Comparison of ENCODE assay signal across 8 mouse cellular contexts in the genomic region with DNA sequence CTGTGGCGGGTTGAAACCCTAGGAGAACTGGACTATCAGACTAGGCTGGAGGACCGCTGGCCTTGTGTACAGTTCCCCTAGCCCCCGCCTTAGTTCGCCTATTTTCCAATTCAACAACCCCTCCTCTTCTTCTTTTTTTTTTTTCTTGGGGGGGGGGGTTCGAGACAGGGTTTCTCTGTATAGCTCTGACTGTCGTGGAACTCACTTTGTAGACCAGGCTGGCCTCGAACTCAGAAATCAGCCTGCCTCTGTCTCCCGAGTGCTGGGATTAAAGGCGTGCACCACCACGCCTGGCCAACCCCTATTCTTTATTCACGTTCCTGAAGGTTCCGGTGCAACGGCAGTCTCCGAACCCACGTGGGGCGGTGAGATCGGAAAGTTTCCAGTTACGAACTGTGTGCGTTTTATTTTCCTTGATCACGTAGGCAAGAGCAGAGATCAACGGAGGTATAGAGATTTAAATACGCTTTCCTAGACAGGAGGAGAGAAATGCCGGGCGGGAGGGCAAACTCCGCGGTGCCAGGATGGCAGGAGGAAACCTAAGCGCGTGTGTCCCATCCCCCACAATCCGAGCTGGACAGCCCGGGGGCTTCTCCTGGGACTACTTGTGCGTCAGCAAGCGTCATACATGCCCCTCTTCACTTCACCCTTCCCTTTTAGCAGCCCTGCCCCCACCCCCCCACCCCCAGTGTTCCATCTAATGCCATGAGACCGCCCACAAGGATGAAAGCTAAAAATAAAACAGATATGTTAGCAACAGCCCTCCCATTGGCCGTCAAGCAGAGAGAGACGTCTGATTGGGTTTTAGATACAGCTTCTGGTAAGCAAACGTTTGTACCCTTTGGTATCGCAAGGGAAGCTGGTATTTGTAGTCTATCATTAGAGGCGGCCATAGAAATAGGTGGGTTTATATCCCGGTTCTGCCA. TPM values are rescaled to one million over a fixed set of nuclear protein-coding genes. Genes with fewer than 3 reads are reported as not detected.
A peak's percentile ranks its signal among the peaks of the same experiment; 100 is the strongest.
DNase-seq lines count a peak whose midpoint lies in the region; ATAC-seq and TF ChIP-seq lines count a peak whose summit lies in the region.

No protein-coding gene starts in this region.

- peak overlapping the region; percentile 76 for H3K4me3 ChIP-seq in ES-Bruce4 (ENCODE audit: low read depth, low read length)
- peak overlapping the region; percentile 73 for H3K4me3 ChIP-seq in forebrain, embryonic 14.5 days (ENCODE audit: low read depth, low read length)
- peak overlapping the region; percentile 93 for H3K4me3 ChIP-seq in neural tube, embryonic 15.5 days (replicated peaks)

- no peaks in the 10 kb centered on the region for H3K9me3 ChIP-seq in ES-Bruce4 (replicated peaks; ENCODE audit: control insufficient read depth, insufficient read depth, low read length, poor library complexity, severe bottlenecking)
- no peaks in the 10 kb centered on the region for H3K9me3 ChIP-seq in forebrain, embryonic 14.5 days (replicated peaks; ENCODE audit: control insufficient read depth, low read length)
- H3K9me3 ChIP-seq in neural tube, embryonic 15.5 days (replicated peaks): no peaks in the 10 kb centered on the region

- 0 out of 2 replicates have a peak, but pooled peaks cover 3% of the 10 kb centered on the region for H3K36me3 ChIP-seq in ES-Bruce4 (ENCODE audit: control insufficient read depth, insufficient read depth, low read length, poor library complexity, severe bottlenecking)
- H3K36me3 ChIP-seq in forebrain, embryonic 14.5 days (ENCODE audit: control insufficient read depth, insufficient read depth, low read length): peaks cover 12% of the 10 kb centered on the region
- peaks cover 9% of the 10 kb centered on the region for H3K36me3 ChIP-seq in neural tube, embryonic 15.5 days

- DNase-seq in cerebellum, adult 11 months: peak; percentile 84
- DNase-seq in forebrain, embryonic 14.5 days (ENCODE audit: low spot score): peak; percentile 99
- peak; percentile 82 to 83 for DNase-seq in heart, postnatal 14 days
- DNase-seq in layer of hippocampus, adult 11-12 months (ENCODE audit: low spot score): peak; percentile 92
- peak; percentile 90 to 94 for DNase-seq in lung, adult 18-20 months
- peak; percentile 89 for DNase-seq in testis, postnatal 14 days (ENCODE audit: low spot score)

- no peaks in the 10 kb centered on the region for H3K27me3 ChIP-seq in ES-Bruce4 (ENCODE audit: control insufficient read depth, insufficient read depth, low read length, poor library complexity, severe bottlenecking)
- no peaks in the 10 kb centered on the region for H3K27me3 ChIP-seq in forebrain, embryonic 14.5 days (replicated peaks; ENCODE audit: control insufficient read depth, insufficient read depth, low read length)
- H3K27me3 ChIP-seq in neural tube, embryonic 15.5 days (replicated peaks): no peaks in the 10 kb centered on the region

- peak overlapping the region; percentile 85 for H3K27ac ChIP-seq in ES-Bruce4 (ENCODE audit: insufficient read depth, low read length)
- H3K27ac ChIP-seq in forebrain, embryonic 14.5 days (ENCODE audit: low read depth, low read length): peak overlapping the region; percentile 91
- peak overlapping the region; percentile 98 for H3K27ac ChIP-seq in neural tube, embryonic 15.5 days (replicated peaks)

- TF ChIP-seq POLR2A in ES-Bruce4 (IDR thresholded peaks at IDR 0.05; ENCODE audit: insufficient read depth, low read length): no peak

- peak; percentile 85 for ATAC-seq in forebrain, embryonic 14.5 days
- peak; percentile 86 for ATAC-seq in neural tube, embryonic 15.5 days (ENCODE audit: low FRiP score)

- TF ChIP-seq CTCF in ES-Bruce4 (IDR thresholded peaks at IDR 0.05; ENCODE audit: low read depth, low read length): no peak

- peak overlapping the region; percentile 96 for H3K4me2 ChIP-seq in forebrain, embryonic 14.5 days (ENCODE audit: low read length)
- H3K4me2 ChIP-seq in neural tube, embryonic 15.5 days: peak overlapping the region; percentile 94

- 1% methylated on average over 39 of the region's 39 CpGs for WGBS in forebrain, embryonic 14.5 days
- 0% methylated on average over 39 of the region's 39 CpGs for WGBS in neural tube, embryonic 15.5 days

- peak overlapping the region; percentile 67 for H3K9ac ChIP-seq in ES-Bruce4 (ENCODE audit: low read depth, poor library complexity, severe bottlenecking)
- peak overlapping the region; percentile 86 for H3K9ac ChIP-seq in forebrain, embryonic 14.5 days (ENCODE audit: low read length)
- peak overlapping the region; percentile 79 for H3K9ac ChIP-seq in neural tube, embryonic 15.5 days (replicated peaks)

- intact Hi-C loops in heart, postnatal 14 days (cut with DNase I): loop anchor here (2.0 kb wide), 2 partner anchors 21 to 49 kb away; no protein-coding TSS in a partner anchor

- no peak for TF ChIP-seq EP300 in ES-Bruce4 (IDR thresholded peaks at IDR 0.05; ENCODE audit: insufficient read depth, low read depth, low read length)

- H3K4me1 ChIP-seq in ES-Bruce4 (ENCODE audit: control insufficient read depth, insufficient read depth, low read length): no peaks in the 10 kb centered on the region
- peaks cover 7% of the 10 kb centered on the region for H3K4me1 ChIP-seq in forebrain, embryonic 14.5 days (ENCODE audit: control insufficient read depth, insufficient read depth, low read length)
- peaks cover 45% of the 10 kb centered on the region for H3K4me1 ChIP-seq in neural tube, embryonic 15.5 days

RNA-seq across cellular contexts. Expression of a gene that starts 1.0 kb away (rescaled TPM):
- 10.7 and 12.7 TPM in 2 replicates for polyA plus RNA-seq in ES-Bruce4 (2011; ENCODE audit: insufficient read depth, insufficient read length, low read depth, missing spikeins)
- polyA plus RNA-seq in forebrain, embryonic 14.5 days (2014; fragmentation: Nextera tagmentation; extraction: Ambion mirVana): 11.1 and 17.0 TPM in 2 replicates
- total RNA-seq in heart, postnatal 14 days (2021): 100 to 1,000 TPM; 119 to 131 TPM
- 14.7 and 16.1 TPM in 2 replicates for polyA plus RNA-seq in neural tube, embryonic 15.5 days (2015; fragmentation: Nextera tagmentation; extraction: Ambion mirVana)

RNA-seq across cellular contexts. Expression of a gene that starts 12.1 kb away (rescaled TPM):
- polyA plus RNA-seq in ES-Bruce4 (2011; ENCODE audit: insufficient read depth, insufficient read length, low read depth, missing spikeins): 150 and 172 TPM in 2 replicates
- 153 and 202 TPM in 2 replicates for polyA plus RNA-seq in forebrain, embryonic 14.5 days (2014; fragmentation: Nextera tagmentation; extraction: Ambion mirVana)
- total RNA-seq in heart, postnatal 14 days (2021): 10 to 100 TPM; 41.4 to 44.2 TPM
- 111 and 122 TPM in 2 replicates for polyA plus RNA-seq in neural tube, embryonic 15.5 days (2015; fragmentation: Nextera tagmentation; extraction: Ambion mirVana)

RNA-seq across cellular contexts. Expression of a gene that starts 12.5 kb away (rescaled TPM):
- 174 and 181 TPM in 2 replicates for polyA plus RNA-seq in ES-Bruce4 (2011; ENCODE audit: insufficient read depth, insufficient read length, low read depth, missing spikeins)
- 204 and 231 TPM in 2 replicates for polyA plus RNA-seq in forebrain, embryonic 14.5 days (2014; fragmentation: Nextera tagmentation; extraction: Ambion mirVana)
- total RNA-seq in heart, postnatal 14 days (2021): 1,000 to 10,000 TPM; 2,092 to 2,100 TPM
- polyA plus RNA-seq in neural tube, embryonic 15.5 days (2015; fragmentation: Nextera tagmentation; extraction: Ambion mirVana): 295 and 298 TPM in 2 replicates

RNA-seq across cellular contexts. Expression of a gene that starts 57.4 kb away (rescaled TPM):
- 33.9 and 36.0 TPM in 2 replicates for polyA plus RNA-seq in ES-Bruce4 (2011; ENCODE audit: insufficient read depth, insufficient read length, low read depth, missing spikeins)
- polyA plus RNA-seq in forebrain, embryonic 14.5 days (2014; fragmentation: Nextera tagmentation; extraction: Ambion mirVana): 15.1 and 18.1 TPM in 2 replicates
- 10 to 100 TPM; 69.3 to 93.0 TPM for total RNA-seq in heart, postnatal 14 days (2021)
- polyA plus RNA-seq in neural tube, embryonic 15.5 days (2015; fragmentation: Nextera tagmentation; extraction: Ambion mirVana): 20.5 and 21.0 TPM in 2 replicates

Comparison
In these comparisons a context has a peak if more than half of its experiments do, and no peak if none do; other contexts are left out.
1. Peak in every context shown above with its lines: DNase-seq, ATAC-seq, H3K4me3 ChIP-seq and H3K27ac ChIP-seq.